Mouse (Mus musculus) B cell, adult 62 days (primary cell): ENCODE results near the gene Sh3glb2. TPM values are rescaled to one million over a fixed set of nuclear protein-coding genes. Genes with fewer than 3 reads are reported as not detected.

Experiments
- total RNA-seq: library from RNA; stranded (reverse); gene quantifications from 4 replicates; pipeline ENCODE4 v1.2.4, GENCODE M21; 2023

The Sh3glb2 gene
- total RNA-seq: 54.4 to 80.8 TPM (median 65.5 TPM) in 4 replicates

GRCm38 (mm10) chr2:30358533-30359531 lies at the start of gene Sh3glb2:
TSS of gene Sh3glb2 (minus strand) at chr2:30359337.

GRCm38 (mm10) chr2:30392114-30392576 lies 33.0 kb upstream of the Sh3glb2 start, which contains the start of gene Dolpp1:
TSS of gene Dolpp1 (plus strand) at chr2:30392254.

GRCm38 (mm10) chr2:30363773-30364650 lies 4.9 kb upstream of the Sh3glb2 start, which contains the start of gene Miga2:
TSS of gene Miga2 (plus strand) at chr2:30364233.

Other genes with a start within 250 kb of the Sh3glb2 start
- gene Zer1, start 234.8 kb downstream of the Sh3glb2 start, total RNA-seq: 70.4 to 76.3 TPM (median 73.3 TPM) in 4 replicates
- gene Tbc1d13, start 225.6 kb downstream of the Sh3glb2 start, total RNA-seq: 31.5 to 43.7 TPM (median 37.2 TPM) in 4 replicates
- 9.1 to 10.6 TPM (median 9.8 TPM) in 4 replicates for gene Endog, start 187.8 kb downstream of the Sh3glb2 start, total RNA-seq
- gene Spout1, start 180.9 kb downstream of the Sh3glb2 start, total RNA-seq: 21.7 to 24.0 TPM (median 22.9 TPM) in 4 replicates
- gene Kyat1, start 153.5 kb downstream of the Sh3glb2 start, total RNA-seq: 3.4 to 7.6 TPM (median 6.2 TPM) in 4 replicates
- 26.3 to 31.2 TPM (median 29.3 TPM) in 4 replicates for gene Lrrc8a, start 121.6 kb downstream of the Sh3glb2 start, total RNA-seq
- gene Gm28035, start 118.8 kb downstream of the Sh3glb2 start, total RNA-seq: 2.3 to 4.4 TPM (median 4.1 TPM) in 4 replicates
- 6.1 to 8.7 TPM (median 7.0 TPM) in 4 replicates for gene Phyhd1, start 93.1 kb downstream of the Sh3glb2 start, total RNA-seq
- 5.4 TPM in 1 of 4 replicates, not detected in the others for gene Gm28038, start 78.3 kb downstream of the Sh3glb2 start, total RNA-seq
- gene Dolk, start 73.0 kb downstream of the Sh3glb2 start, total RNA-seq: 8.9 to 11.2 TPM (median 10.7 TPM) in 4 replicates
- 42.9 to 59.6 TPM (median 52.2 TPM) in 4 replicates for gene Nup188, start 72.9 kb downstream of the Sh3glb2 start, total RNA-seq
- gene Miga2, start 4.9 kb upstream of the Sh3glb2 start, total RNA-seq: 17.2 to 23.8 TPM (median 18.8 TPM) in 4 replicates
- gene Dolpp1, start 32.9 kb upstream of the Sh3glb2 start, total RNA-seq: 20.2 to 24.7 TPM (median 22.6 TPM) in 4 replicates
- gene Crat, start 56.5 kb upstream of the Sh3glb2 start, total RNA-seq: 22.6 to 29.0 TPM (median 24.8 TPM) in 4 replicates
- 125 to 142 TPM (median 136 TPM) in 4 replicates for gene Ptpa, start 56.7 kb upstream of the Sh3glb2 start, total RNA-seq
- gene Ier5l, start 114.9 kb upstream of the Sh3glb2 start, total RNA-seq: 3.1 to 4.2 TPM (median 3.7 TPM) in 4 replicates
- gene Cstad, start 235.7 kb upstream of the Sh3glb2 start, total RNA-seq: 7.1 to 10.8 TPM (median 8.6 TPM) in 4 replicates